Mouse (Mus musculus) kidney, postnatal 0 days (tissue): ENCODE measurements at regions not wholly inside any gene's neighbourhood (a gene's known extent, or its start where the extent isn't known, plus 50 kb on each side); places are given as distances from the start of the nearest gene placed in this dataset.

Source experiments
- ATAC-seq: fragments of 200-750 bp; cut with Nextera tagmentation; replicated peaks from 2 replicates; pipeline ENCODE4 v1.8.0; 2017; ENCODE audit warnings: low read depth, moderate number of reproducible peaks, moderate TSS enrichment, moderate library complexity; ENCODE audit not compliant: low FRiP score
- DNase-seq: peaks from one replicate; pipeline ENCODE4 v3.0.0-alpha.2; 2016; ENCODE audit warnings: low spot score
- H3K27ac ChIP-seq: fragments of 300-500 bp; sonication (generic); 2 replicates; pipeline ENCODE4 v1.5.1; 2014; ENCODE audit warnings: mild to moderate bottlenecking
- H3K27me3 ChIP-seq: fragments of 300-500 bp; sonication (generic); 2 replicates; pipeline ENCODE4 v1.6.1; 2014; ENCODE audit warnings: low read length, mixed read lengths; ENCODE audit not compliant: insufficient read depth
- H3K36me3 ChIP-seq: fragments of 300-500 bp; sonication (generic); 2 replicates; pipeline ENCODE4 v1.6.1; 2014; ENCODE audit warnings: low read length, mixed read lengths; ENCODE audit not compliant: insufficient read depth
- H3K4me1 ChIP-seq: fragments of 300-500 bp; sonication (generic); replicated peaks from 2 replicates; pipeline ENCODE4 v1.6.1; 2014; ENCODE audit warnings: antibody characterized with exemption, low read length, mixed read lengths; ENCODE audit not compliant: insufficient read depth
- H3K4me2 ChIP-seq: fragments of 300-500 bp; sonication (generic); 2 replicates; pipeline ENCODE4 v1.6.1; 2014; ENCODE audit warnings: mild to moderate bottlenecking, low read length, moderate library complexity, mixed read lengths
- H3K4me3 ChIP-seq: fragments of 300-500 bp; sonication (generic); replicated peaks from 2 replicates; pipeline ENCODE4 v1.5.1; 2014; ENCODE audit warnings: low read depth, low read length
- H3K9ac ChIP-seq: fragments of 300-500 bp; sonication (generic); 2 replicates; pipeline ENCODE4 v1.6.1; 2014; ENCODE audit warnings: low read depth, low read length
- H3K9me3 ChIP-seq: fragments of 300-500 bp; sonication (generic); replicated peaks from 2 replicates; pipeline ENCODE4 v1.6.1; 2016; ENCODE audit warnings: low read length, inconsistent platforms, mixed read lengths
- CTCF ChIP-seq: IDR thresholded peaks from 2 replicates; pipeline ENCODE4 v1.5.1; 2016; ENCODE audit warnings: antibody characterized with exemption, low read depth, mild to moderate bottlenecking, moderate library complexity
- WGBS: fragments of 180-500 bp; shearing (Covaris S2); extraction: QIAGEN DNeasy Blood & Tissue Kit; methylation state at CpG from one replicate; pipeline ENCODE4 v1.1.7; 2014; 5-methylcytosine and 5-hydroxymethylcytosine counted together

- H3K9ac ChIP-seq: no peak overlapping the region
- TF ChIP-seq CTCF: peak; percentile 51
- no peaks in the 10 kb centered on the region for H3K4me1 ChIP-seq
- no peak overlapping the region for H3K4me3 ChIP-seq
- no peaks in the 10 kb centered on the region for H3K36me3 ChIP-seq
- H3K9me3 ChIP-seq: no peaks in the 10 kb centered on the region
- no peaks in the 10 kb centered on the region for H3K27me3 ChIP-seq
- peak; percentile 47 for DNase-seq
- ATAC-seq: no peak
- WGBS: 42% methylated on average over 5 of the region's 5 CpGs
- no peak overlapping the region for H3K27ac ChIP-seq
- H3K4me2 ChIP-seq: no peak overlapping the region
Observed at GRCm38 (mm10) chr9:14010261-14010949, 182.9 kb downstream of the Fam76b start.

GRCm38 (mm10) chr9:14024216-14024615, 196.7 kb downstream of the Fam76b start:
- Histone ChIP-seq H3K27ac (no peak overlapping the region), H3K36me3 (no peaks in the 10 kb centered on the region), H3K4me2 (no peak overlapping the region), H3K4me1 (no peaks in the 10 kb centered on the region), H3K9me3 (no peaks in the 10 kb centered on the region), H3K9ac (no peak overlapping the region), H3K27me3 (no peaks in the 10 kb centered on the region), H3K4me3 (no peak overlapping the region)
- DNase-seq (no peak), ATAC-seq (no peak)
- no peak for TF ChIP-seq CTCF

GRCm38 (mm10) chr9:14024701-14025100, 197.2 kb downstream of the Fam76b start:
- WGBS: 53% methylated on average over 3 of the region's 3 CpGs
- no peaks in the 10 kb centered on the region for H3K27me3 ChIP-seq
- H3K36me3 ChIP-seq: no peaks in the 10 kb centered on the region
- no peak overlapping the region for H3K27ac ChIP-seq
- DNase-seq (no peak), ATAC-seq (no peak)
- H3K9me3 ChIP-seq: no peaks in the 10 kb centered on the region
- H3K4me1 ChIP-seq: no peaks in the 10 kb centered on the region
- no peak for TF ChIP-seq CTCF
- H3K9ac ChIP-seq: no peak overlapping the region
- no peak overlapping the region for H3K4me3 ChIP-seq
- no peak overlapping the region for H3K4me2 ChIP-seq

- no peak for ATAC-seq
- peak; percentile 70 for DNase-seq
Observed at GRCm38 (mm10) chr9:14028056-14028455, 200.5 kb downstream of the Fam76b start.

GRCm38 (mm10) chr9:14031358-14032047, 204.0 kb downstream of the Fam76b start:
- Histone ChIP-seq H3K36me3 (no peaks in the 10 kb centered on the region), H3K4me3 (no peak overlapping the region), H3K4me2 (no peak overlapping the region), H3K27ac (no peak overlapping the region), H3K4me1 (no peaks in the 10 kb centered on the region), H3K9me3 (no peaks in the 10 kb centered on the region), H3K27me3 (no peaks in the 10 kb centered on the region), H3K9ac (no peak overlapping the region)
- TF ChIP-seq CTCF: no peak
- ATAC-seq (no peak), DNase-seq (no peak)
- WGBS: 62% methylated on average over 6 of the region's 6 CpGs

More at GRCm38 (mm10) chr9:14028056-14028455, 200.5 kb downstream of the Fam76b start:
- 33% methylated on average over 5 of the region's 5 CpGs for WGBS
- no peak overlapping the region for H3K9ac ChIP-seq
- H3K4me2 ChIP-seq: no peak overlapping the region
- H3K27me3 ChIP-seq: no peaks in the 10 kb centered on the region
- H3K9me3 ChIP-seq: no peaks in the 10 kb centered on the region
- H3K27ac ChIP-seq: no peak overlapping the region
- no peaks in the 10 kb centered on the region for H3K36me3 ChIP-seq
- no peak overlapping the region for H3K4me3 ChIP-seq
- H3K4me1 ChIP-seq: no peaks in the 10 kb centered on the region
- TF ChIP-seq CTCF: no peak

GRCm38 (mm10) chr9:14032048-14032362, 204.5 kb downstream of the Fam76b start:
- Histone ChIP-seq H3K9me3 (no peaks in the 10 kb centered on the region), H3K27me3 (no peaks in the 10 kb centered on the region), H3K36me3 (no peaks in the 10 kb centered on the region), H3K9ac (no peak overlapping the region), H3K27ac (no peak overlapping the region), H3K4me1 (no peaks in the 10 kb centered on the region), H3K4me3 (no peak overlapping the region), H3K4me2 (no peak overlapping the region)
- 65% methylated on average over 1 of the region's 1 CpGs for WGBS
- no peak for DNase-seq
- no peak for TF ChIP-seq CTCF
- ATAC-seq: no peak
